Mouse (Mus musculus) right cerebral cortex, adult 18-20 months (tissue): ENCODE data around the gene Nos1.

Source experiments
- DNase-seq: peaks from one replicate; pipeline ENCODE4 v3.0.0; 2022; ENCODE audit warnings: mixed read lengths

Gene Nos1

DNA sequence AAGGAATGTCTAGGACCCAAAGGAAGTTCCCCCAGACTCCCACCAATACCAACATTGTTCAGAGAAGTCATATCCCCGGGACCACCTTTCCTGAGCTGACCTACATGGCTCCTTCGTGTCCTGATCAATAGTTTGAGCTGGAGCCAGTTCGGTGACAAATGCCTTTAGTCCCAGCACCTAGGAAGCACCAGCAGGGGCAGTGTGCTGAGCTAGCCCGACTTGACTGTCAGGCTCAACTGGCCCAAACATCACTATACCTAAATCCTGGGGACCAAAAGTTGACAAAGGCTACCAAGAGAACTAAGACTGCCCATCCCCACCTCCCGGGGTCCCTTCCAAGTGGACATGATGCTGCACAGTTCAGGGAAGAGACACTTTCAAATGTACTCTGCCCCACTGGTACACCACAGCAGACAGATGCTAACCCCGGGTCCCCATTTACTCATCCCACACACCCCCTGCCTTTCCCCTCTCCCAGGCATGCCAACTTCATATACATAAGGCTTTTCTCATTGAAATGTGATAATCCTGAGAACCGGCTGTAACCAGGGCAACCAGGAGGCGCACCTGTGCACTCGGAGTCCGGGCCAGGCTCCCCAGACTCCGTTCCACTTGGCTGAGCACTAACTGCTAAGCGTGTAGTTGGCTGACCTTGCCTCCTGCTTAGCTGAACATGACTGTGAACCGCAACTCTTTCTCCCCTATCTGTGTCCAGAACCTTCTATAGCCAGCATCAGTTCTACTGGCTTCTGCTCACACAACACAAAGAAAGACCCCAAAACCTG lies 120.3 kb downstream of the Nos1 start:
- DNase-seq = no peak

DNA sequence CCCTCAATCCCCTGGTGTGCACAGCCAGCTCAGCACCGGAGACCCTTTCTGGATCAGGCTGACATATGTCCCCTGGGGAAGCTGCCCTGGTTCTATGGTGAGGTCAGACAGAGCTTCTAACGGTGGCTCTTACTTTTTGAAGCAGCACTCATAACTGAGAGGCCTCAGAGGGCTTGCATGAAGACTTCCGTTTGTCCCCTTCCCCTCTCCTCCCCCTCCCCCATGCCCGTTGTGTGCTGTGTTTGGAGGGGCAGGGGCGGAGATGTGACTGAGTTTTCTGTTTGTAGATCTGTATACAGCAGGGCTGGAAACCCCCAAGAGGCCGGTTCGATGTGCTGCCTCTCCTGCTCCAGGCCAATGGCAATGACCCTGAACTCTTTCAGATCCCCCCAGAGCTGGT lies 122.7 kb downstream of the Nos1 start:
- no peak for DNase-seq

DNA sequence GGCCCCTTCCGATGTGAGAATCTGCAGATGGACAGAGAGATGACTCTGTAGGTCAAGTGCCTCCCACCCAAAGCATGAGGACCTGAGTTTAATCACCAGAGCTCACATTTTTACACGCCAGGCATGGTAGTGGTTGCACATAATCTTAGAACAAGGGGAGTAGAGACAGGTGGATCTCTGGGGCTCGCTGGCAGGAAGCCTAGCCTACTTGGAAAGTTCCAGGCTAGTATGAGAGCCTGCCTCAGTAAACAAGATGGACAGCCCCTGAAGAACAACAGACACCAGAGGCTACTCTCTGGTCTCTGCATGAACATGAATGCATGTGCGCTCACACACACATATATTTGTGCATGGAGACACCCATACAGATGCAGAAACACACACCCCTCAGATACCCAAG lies 124.9 kb downstream of the Nos1 start:
- no peak for DNase-seq

DNA sequence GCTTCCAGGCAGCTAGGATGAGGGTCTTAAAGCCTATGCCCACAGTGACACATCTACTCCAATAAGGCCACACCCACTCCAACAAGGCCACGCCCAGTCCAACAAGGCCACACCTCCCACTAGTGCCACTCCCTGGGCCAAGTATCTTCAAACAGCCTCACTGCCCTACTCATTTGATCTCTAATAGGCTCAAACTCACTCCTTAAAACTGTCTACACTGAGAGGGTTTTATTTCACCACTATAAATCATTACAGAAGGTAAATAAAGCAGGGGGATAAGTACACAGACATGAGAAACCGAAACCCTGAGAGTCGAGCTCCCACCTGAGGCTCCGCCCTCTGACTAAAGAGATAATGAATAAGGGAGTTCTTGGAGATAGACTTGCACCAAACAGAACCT lies 128.7 kb downstream of the Nos1 start:
- DNase-seq = no peak

DNA sequence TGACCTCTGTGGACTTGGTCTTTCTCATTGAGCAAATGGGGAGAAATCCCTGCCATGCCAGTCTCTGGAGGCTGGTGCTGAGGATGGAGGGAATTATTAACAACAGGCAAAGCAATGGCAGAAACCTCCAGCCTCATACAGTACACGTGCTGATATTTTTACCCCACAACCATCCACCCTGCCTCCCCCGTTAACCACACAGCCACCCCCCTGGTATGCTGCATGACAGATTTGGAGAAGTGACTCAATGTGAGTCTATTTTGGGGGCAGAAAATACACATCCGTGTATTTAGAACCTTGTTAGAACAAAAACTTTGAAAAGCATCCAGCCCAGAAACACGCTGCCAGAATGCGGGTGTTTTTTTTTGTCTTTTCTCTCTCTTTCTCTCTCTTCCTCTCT lies 135.5 kb downstream of the Nos1 start:
- peak; percentile 45 for DNase-seq

DNA sequence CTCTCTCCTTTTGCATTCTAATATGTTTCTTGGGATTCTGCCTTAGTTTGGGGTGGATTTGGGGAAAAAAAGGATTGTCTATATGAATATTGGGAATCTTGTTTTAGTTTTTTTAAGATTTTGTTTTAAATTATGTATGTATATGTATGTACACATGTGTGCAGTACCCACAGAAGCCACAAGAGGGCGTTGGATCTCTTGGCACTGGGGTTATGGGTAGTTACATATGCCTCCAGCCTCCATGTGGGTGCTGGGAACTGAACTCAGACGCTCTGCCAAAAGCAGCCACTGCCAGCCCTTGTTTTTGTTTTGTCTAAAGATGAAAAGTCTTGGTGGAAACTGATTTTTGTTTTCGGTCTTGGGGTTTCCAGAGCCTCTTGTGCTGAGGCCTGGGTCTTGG lies 136.1 kb downstream of the Nos1 start:
- DNase-seq = no peak

DNA sequence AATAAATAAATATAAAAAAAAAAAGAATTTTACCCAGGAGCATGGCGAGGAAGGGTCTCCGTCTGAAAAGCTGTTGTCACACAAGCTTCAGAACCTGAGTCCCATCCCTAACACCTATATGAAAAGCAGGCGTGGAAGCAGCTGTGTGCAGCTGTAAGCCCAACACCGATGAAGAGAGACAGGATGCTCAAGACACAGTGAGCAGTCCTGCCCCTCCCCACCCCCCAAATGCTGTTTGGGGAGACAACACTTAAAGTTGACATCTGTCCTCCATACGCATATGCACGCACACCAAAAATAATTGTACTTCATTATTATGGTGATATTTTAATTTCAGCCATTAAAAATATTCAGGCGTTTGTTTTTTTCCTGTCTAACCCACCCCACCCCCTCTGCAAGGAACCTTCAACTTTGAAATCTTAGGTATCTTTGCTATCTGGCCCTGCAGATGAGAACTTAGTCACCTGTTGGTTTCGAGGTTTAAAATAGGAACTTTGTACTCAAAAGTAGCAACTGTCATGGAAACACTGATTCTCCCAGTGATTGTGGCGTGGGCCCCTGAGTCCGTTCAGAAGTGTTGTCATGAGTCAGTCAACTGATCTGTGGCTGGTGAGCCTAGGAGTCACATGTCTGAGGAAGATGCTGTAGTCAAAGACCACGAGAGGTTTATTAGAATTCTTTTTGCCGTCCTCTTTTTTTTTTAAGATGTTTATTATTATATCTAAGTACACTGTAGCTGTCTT lies 141.1 kb downstream of the Nos1 start:
- DNase-seq = no peak

DNA sequence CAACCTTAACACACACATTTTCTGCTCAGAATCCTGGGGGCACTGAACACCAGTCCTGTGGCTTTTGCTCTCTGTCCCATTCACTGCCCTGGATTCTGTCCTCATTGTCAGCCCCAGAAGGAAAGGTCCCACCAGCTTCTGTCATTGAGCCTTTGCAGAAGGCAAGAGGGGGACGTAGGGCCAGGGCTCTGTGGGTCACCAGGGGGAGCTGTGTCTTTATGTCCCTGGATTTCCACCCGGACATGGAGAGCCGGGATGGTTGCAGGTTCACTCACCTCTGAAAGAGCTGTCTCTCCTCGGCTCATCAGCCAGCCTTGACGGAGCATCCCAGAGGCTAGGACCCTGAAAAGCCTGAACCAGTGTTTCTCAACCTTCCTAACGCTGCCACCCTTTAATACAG lies 142.9 kb downstream of the Nos1 start:
- DNase-seq = no peak

DNA sequence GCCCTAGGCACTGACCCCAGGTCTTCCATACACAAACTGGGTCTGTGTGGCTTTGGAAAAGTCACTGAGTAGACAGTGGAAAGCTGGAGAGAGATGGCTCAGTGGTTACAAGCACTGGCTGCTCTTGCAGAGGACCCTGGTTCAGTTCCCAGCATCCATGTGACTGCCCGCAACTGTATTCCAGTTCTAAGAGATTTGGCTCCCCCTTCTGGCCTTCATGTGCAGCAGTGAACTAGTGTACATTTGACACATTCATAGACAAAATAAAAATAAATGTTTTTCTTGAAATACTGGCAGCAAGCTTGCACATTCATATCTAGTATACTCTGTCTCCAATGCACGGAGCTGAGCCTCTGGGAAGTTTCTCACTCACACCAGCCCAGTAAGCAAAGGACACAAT lies 147.7 kb downstream of the Nos1 start:
- no peak for DNase-seq

DNA sequence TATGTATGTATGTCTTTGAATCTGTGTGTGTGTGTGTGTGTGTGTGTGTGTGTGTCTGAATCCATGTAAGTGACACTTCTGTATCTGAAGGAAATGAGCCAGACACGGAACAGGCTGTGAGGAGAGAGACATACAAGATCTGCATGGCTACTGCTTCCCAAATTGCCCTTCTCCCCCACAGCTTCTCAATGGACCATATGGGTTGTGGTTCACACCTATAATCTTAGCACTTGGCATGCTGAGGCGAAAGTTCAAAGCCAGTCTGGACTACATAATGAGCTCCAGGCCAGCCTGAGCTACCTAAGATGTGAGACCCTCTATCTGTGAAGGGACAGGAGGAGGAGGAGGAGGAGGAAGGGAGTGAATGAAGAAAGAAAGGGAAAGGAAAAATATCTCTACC lies 151.4 kb downstream of the Nos1 start:
- DNase-seq = no peak

DNA sequence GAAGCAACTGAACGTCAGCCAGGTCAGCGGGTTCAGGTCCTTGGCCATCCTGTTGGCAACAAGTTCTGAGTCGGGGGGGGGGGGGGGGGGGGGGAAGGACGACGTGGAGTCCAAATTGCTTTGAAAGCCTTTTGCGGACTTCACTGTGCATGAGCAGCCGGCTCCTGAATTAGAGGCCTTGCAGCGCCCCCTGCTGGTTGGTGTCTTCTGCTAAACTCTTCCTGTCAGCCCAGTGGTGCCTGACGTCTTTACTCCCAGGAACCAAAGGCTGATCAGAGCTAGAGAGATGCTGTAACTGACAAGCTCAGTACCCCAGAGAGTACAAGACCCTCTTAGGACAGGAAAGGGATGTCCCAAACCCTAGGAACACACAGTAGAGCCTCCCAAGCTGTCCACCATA lies 152.0 kb downstream of the Nos1 start:
- peak; percentile 83 for DNase-seq

DNA sequence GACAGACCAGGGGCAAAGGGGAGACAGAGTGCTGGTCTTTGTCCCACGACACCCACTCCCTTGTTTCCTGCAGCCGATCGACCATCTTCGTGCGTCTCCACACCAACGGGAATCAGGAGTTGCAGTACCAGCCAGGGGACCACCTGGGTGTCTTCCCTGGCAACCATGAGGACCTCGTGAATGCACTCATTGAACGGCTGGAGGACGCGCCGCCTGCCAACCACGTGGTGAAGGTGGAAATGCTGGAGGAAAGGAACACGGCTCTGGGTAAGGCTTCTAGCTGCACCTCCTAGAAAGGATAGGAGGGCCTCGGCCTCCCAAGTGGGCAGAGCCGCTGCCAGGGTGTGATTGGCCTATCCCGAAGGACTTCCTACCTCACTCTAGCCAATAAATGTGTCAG lies 155.5 kb downstream of the Nos1 start:
- DNase-seq = no peak

DNA sequence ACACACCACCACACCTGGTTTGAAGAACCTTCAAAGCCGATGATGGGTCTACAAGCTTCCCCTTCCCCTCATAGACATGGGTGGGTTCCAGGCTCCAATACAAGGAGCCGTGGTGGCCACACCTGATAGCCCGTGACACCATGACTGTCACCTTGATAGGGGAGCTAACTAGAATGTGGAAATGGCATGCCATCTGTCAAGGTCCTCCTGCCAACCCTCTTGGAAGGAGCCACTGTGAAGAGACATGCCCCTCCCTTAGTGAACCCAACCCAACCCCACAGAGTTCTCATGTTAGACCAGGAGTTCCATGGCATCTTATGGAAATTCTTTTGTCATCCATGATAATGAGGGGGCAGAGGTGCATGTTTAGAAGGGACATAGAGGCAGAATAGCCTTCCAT lies 156.4 kb downstream of the Nos1 start:
- no peak for DNase-seq

DNA sequence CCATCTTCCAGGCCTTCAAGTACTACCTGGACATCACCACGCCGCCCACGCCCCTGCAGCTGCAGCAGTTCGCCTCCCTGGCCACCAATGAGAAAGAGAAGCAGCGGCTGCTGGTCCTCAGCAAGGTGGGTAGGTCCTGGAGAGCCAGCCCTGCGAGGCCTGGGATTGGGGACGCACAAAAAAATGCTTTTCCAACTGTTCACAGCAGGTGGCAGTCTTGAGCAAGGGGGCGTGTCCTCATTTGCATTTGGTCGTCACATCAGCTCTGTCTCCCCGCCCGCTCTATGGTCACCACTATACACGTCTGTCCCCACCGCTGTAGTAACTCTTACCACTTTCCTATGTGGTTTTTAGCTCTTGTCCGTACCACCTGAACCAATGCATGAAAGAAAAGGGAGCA lies 157.3 kb downstream of the Nos1 start:
- peak; percentile 20 for DNase-seq

DNA sequence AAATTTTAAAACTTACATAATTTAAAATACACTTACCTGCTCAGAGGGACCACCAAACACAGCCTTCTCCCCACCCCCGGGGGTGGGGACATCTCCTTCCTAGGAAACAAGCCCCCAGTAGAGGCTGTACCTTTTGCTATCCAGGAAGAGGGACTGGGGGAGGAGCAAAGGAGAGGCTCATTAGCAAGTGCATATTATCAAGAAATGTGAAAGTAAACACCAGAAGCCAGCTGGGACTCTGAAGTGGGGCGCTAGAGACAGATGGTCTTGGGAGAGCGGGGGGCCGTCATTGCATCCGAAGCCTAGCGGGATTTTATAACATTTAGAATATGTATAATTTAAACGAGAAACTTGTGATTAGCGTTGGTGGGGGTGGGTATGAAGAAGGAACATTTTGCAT lies 158.6 kb downstream of the Nos1 start:
- peak; percentile 36 for DNase-seq

DNA sequence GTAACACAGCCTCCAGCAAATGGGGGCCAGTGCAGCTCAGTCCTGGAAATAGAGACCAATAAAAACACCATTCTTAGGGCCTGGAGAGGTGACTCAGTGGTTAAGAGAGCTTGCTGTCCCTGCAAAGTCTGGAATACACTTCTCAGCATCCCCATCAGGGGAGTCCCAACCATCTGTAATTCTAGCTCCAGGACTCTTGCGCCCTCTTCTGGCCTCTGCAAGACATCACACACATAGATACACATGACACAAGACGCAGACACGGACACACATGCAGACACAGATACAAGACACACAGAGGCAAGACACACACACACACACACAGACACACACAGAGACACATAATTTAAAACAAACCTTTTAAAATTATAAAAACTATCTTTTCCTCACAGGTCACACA lies 160.7 kb downstream of the Nos1 start:
- DNase-seq = no peak

DNA sequence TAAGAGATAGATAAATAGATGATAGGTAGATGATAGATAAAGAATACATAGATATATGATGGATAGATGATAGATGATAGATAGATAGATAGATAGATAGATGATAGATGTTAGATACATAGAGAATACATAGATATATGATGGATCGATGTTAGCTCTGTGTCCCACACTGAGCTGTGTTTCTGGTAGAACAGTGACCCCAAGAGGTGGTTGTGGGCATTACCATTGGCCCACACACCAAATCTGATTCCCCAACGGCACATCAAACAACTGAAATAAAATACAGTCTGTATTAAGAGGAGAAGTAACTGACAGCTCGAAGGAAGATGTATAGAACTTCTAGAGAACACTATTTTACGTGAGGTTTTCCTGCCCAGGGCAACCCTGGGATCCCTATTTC lies 165.8 kb downstream of the Nos1 start:
- DNase-seq = peak; percentile 33

DNA sequence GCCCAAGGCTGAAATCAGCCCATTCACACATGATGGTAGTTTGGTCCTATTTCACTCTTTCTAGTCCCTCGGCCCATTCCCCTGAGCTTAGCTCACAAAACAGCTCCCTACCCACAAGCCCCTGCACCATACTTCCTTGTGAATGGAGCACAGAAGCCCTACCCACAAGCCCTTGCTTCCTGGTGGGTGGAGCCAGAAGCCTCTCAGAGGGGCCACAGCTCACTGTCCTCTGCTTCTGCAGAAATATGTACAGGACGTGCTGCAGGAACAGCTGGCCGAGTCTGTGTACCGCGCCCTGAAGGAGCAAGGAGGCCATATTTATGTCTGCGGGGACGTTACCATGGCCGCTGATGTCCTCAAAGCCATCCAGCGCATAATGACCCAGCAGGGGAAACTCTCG lies 168.6 kb downstream of the Nos1 start:
- DNase-seq = no peak

DNA sequence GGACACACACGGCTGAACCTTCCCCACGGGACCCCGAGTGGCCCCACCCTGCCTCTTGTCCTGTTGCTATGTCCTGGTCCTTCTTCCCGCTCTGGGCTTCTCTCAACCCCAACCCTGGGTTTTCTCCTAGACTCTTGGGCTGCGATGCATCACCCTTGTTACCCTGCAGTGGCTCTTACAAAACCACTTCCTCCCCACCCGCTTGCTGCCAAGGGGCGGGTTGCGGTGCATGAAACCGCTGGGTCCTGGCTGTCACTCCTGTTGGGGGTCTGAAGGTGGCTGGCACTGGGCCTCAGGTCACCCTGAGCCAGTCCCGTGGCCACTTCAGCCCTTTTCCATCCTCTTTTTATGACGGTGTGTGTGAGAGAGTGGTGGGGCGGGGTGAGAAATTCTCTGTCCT lies 173.1 kb downstream of the Nos1 start:
- no peak for DNase-seq

DNA sequence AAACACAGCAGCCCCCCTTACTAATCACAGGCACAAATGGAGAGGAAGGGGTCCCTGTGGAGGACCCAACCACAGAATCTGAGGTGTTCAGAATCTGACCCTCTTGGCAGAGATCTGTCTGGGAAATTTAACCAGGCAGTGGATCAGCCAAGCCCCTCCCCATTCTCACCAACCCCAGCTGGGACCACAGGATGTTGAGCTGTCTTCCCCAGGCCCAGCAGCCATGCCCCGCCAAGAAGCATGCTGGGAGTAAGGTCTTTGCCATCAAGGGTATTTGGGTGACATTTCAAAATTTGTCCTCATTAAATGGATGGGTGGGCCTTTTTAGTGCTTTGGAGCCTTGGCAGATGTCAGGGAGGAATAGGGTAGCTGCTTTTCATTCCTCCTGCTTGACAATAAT lies 173.6 kb downstream of the Nos1 start:
- no peak for DNase-seq

DNA sequence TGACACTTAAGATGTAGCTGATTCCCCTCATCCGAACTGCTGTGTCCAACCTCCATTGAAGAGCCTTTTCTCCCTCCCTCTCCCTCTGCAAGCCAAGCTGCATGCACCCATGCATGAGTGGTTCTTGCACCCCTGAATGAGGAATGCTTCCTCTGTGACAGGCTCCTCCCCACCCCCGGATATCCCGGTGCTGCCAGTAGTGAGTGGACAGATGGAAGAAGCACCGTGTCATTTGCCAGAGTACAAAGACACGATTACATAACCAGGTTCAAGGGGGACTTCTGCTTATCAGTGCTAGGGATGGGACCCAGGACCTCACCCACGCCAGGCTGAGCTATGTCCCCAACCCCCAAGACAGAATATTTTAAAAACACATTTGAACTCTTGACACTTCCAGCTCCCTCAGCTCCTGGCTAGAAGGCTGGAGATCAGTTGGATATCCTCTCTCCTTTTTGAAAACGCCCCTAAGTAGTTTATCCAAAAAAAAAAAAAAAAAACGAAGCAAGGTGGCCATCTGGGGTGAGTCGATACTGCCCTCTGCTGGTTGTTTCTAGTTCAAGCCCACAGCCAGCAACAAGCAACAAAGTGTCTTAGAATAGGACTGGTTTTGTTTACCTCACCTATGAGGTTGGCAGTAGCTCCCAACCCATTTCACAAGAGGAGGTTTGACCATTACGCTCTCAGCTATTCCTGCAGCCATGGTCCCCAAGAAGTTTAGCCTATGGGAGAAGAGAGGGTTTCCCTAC lies 175.0 kb downstream of the Nos1 start:
- no peak for DNase-seq

DNA sequence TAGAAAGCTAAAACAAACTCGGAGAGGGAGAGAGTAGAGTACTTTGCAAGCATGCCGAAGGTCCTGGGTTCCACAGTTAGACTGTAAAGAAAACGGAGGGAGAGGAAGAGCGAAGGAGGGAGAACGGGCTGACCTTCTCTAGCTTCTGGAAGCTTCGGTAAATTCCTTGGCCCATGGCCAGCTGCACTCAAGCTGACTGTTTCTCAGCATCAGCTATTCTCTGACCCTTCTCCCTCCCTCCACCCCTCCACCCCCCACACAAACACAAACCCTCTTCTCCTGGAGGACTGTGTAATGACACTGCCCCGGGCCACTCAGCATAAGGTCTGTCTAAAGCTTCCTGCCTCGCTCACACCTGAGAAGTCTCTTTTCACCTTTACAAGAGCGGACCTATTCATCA lies 183.9 kb downstream of the Nos1 start:
- no peak for DNase-seq

DNA sequence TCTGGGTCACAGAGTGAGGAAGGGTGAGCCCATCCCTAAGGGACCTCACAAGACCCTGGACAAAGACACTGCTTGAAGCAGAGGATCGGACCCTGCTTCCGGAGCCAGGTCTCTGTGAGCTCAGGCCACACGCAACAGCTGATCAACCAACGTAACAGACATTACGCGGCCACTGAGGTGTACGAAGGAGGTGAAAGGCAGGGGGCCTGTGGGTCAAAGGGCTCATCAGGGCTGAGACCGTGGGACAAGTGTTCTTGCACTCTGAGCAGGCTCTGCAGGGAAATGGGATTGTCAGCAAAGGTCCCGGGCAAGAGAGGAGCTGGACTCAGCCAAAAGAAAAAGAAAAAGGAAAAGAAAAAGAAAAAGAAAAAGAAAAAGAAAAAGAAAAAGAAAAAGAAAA lies 186.1 kb downstream of the Nos1 start:
- no peak for DNase-seq

DNA sequence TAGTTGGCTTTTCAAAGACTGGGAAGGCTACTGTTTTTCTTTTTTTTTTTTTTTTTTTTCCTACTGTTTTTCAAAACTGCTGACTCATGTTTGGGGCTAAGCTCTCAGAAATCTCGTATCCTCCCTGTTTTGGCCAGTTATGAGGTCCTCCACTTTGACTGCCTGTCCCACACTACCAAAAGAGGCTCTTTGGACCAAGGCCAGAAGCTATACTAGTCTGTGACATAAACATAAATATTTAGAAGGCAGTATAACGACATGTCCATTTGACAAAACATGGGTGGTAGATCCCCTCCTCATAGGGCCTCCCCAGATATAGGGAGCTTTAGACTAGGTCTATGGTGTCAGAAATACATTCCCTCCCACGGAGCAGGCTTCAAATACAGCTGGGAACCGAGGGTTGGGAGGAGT lies 186.8 kb downstream of the Nos1 start:
- no peak for DNase-seq
